Mouse (Mus musculus) B cell, adult 2 months (primary cell): ENCODE measurements around the gene Gm19426.
A peak's percentile ranks its signal among the peaks of the same experiment; 100 is the strongest.

Experiments used
- DNase-seq, 2 experiments: peaks; one replicate each; pipeline ENCODE4 v3.0.0; 2022

Gm19426 gene

DNA sequence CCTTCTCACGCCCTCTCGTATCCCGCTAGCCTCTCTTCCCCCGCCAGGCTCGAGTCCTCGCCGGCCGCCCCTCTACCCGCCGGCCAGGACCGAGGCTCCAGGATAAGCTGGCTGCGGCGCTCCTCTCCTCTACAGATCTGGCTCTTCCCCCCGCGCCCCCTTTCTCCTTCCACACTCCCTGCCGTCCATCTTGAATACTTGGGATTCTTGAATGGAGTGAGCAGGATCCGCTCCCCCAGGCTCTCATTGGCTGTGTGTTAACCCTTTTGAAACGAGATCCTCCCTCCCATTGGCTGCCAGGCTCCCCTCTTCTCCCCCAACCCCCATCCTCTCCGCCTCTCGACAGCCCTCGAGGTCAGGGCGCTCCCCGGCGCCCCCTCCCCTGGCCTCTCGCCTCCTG, at the start of gene Gm19426:
Gm19426 (minus strand) TSS at position 95 of the 400 bp plus-strand sequence.
- peak; percentile 20 to 23 for DNase-seq

- DNase-seq: no peak
Measured at GRCm38 (mm10) chr2:84793154-84793553, 49.7 kb upstream of the Gm19426 start.

DNA sequence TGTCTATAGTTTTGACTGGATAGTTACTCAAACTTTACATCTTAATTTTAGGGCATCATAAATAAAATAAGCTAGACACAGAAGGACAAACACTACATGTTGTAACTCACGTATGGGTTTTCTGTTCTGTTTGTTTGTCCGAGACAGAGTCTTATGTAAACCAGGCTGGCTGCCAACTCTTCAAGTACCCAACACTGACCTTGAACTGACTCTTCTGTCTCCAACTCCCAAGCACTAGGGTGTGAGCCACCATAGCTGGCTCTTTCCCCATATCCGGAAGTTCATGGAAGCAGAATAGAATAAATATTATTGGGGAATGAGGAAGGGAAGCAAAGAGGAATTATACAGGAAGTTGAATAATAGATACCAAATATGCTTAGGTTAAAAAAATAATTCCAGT, 49.1 kb upstream of the Gm19426 start:
- DNase-seq: no peak

DNA sequence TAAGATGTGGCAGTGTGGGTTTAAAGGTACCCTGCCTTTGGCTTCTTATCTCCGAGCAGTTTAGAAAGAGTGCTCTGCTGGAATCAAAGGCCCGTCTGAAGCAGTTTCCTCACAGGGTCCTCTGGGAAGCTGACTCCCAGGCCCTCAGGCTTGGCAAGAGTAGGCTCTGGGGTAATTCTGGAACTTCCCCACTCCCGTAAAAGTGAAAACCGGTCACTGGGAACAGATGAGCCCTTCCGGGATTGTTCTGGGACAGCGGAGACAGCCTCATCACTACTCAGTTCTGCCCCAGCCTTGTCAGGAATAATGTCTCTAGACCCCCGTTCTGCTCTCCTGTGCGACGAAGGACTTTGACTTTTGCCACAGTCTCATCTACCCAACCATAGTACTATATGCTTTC, 47.0 kb upstream of the Gm19426 start:
- DNase-seq: no peak

DNA sequence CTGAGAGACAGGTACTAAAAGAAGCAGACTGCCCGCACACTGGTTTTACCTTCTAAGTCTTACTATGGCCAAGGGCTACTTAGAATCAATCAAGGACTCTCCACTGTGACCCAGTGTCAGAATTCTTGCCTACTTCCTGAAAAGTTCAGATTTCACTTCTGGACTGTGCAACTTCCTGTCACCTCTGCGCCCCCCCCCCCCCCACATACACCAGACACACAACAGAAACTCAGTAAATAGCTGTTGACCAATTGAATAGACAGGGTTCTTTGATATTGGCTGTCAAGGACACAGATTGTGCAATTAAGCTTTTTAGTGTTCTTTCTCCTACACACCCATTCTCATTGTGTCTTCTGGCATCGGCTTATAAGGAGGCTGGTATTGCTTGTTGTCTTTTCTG, 44.9 kb upstream of the Gm19426 start:
- DNase-seq: no peak

DNA sequence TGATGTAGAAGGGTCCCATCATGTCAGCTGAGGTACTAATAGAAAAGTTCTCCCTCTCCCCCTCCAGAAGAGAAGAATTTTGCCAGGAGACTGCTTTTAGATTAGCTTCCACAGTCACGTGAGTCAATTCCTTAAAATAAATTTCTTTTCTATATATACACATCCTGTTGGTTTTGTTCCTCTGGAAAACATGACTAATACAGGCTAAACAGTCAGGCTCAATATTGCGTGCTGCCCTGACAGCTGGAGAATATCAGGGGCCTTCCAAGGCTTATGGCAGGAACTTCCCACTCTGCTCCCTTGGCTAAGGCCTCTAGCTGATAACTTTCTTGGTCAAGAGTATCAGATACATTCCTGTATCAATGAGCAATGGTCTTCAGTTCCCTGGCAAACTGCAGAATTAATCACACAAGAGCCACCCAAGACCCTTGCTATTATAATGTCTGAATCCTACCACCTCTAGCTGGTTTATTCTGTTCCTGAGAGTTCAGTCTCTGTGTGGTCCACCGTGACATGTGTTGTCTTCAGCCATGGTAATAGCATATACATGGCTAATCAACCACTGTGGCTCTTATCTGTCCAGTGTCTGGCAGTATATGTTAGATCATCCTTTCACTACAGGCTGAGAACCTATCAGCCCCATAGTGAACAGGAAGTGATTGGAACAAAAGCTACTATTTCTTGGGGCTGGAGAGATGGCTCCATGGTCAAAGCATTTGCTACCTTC, 40.5 kb upstream of the Gm19426 start:
- DNase-seq: no peak

DNA sequence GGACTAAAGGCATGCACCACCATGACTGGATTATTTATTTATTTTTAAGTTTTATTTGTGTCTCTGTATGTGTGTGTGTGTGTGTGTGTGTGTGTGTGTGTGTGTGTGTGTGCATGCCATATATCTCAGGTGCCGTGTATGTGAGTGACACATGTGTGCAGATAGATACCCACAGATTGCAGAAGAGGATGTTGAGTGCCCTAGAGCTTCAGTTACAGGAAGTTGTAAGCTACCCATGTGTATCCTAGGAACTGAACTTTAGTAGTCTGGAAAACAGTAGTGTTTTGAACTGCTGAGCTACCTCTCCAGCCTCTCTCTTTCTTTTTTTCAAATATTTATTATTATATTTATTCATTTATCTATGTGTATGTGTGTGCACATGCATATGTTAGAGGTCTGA, 39.9 kb upstream of the Gm19426 start:
- DNase-seq: no peak

DNA sequence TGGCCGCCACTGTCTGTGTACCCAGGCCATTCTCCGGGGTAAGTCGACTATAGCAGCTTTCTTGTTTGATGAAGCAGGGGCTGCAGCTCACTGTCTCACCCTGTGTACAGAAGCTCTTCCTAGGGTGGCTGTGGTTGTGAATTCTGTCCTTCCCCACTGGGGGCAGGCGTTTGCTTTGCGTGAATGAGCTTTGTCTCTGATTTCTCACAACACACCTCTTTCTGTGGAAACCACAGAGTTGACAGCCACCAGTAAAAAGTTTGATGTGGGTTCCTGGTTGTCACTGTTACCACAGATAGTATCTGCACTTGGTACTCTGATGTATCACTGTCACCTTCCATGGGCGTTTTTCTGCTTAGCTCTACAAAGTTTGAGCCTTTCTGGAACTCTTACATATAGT, 35.8 kb upstream of the Gm19426 start:
- peak; percentile 23 to 42 for DNase-seq

- DNase-seq: no peak
Measured at GRCm38 (mm10) chr2:84777706-84778105, 34.3 kb upstream of the Gm19426 start.

DNA sequence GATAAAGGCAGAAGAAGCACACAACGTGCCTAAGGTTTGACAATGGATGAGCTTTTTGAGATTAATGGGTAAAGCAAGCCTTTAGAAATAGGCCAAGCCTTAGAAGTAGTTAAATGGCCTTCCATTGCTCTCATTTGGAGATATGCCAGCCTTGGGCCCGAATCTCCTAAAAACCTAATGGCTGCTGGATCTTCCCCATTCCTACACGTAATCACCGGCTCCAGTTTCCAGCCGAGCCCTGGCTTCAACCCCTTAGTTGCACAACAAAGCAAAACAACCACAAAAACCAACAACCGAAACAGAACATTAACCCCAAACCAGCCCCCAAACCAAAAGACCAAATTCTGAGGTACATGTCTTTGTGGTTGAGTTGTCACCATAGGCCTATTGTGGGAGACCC, 32.2 kb upstream of the Gm19426 start:
- DNase-seq: no peak

- DNase-seq: no peak
Measured at GRCm38 (mm10) chr2:84775241-84775640, 31.8 kb upstream of the Gm19426 start, which contains the start of gene Serping1. Gene Serping1 (minus strand): TSS chr2:84775444.

- DNase-seq: no peak
Measured at GRCm38 (mm10) chr2:84774751-84775150, 31.3 kb upstream of the Gm19426 start.

- no peak for DNase-seq
Measured at GRCm38 (mm10) chr2:84773195-84773594, 29.7 kb upstream of the Gm19426 start.

DNA sequence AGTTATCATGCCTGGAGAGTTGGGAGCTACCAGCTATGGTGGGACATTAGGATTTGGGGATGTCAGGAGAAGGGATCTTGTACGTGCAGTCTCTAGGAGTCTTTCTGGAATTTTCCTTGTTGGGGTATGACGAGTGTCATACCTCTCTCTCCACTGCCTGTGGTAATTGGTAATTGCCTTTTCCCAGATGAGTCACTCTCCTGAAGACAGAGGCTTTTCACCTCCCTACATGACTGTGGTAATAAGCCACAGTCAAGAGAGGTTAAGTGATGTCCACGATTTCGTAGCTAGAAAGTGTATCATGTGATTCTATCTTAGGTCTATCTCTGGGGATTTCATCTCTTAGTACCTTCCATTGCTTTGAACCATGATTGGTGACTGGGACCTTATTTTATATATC, 29.0 kb upstream of the Gm19426 start:
- DNase-seq: no peak

- no peak for DNase-seq
Measured at GRCm38 (mm10) chr2:84770501-84770900, 27.0 kb upstream of the Gm19426 start.

DNA sequence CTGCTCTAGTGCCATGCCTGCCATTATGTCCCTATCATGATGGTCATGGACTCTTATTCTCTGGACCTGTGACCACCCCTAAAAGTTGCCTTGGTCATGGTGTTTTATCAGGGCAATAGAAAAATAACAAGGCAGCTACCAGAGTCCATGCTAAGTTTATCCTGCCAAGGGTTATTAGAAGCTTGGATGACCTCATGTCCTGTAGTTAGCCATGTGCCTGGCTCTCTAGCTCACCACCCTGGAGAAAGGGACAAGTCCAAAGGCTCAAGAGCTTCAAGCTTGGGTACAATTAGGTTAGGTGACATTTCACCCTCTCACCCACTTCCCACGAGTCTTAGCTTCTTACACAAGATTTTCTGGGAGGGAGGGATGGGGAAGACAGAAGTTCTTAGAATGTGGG, 19.4 kb upstream of the Gm19426 start:
- DNase-seq: no peak

GRCm38 (mm10) chr2:84762295-84762694, 18.8 kb upstream of the Gm19426 start:
- DNase-seq: no peak

- no peak for DNase-seq
Measured at GRCm38 (mm10) chr2:84761840-84762239, 18.4 kb upstream of the Gm19426 start.

- DNase-seq: no peak
Measured at GRCm38 (mm10) chr2:84761309-84761708, 17.9 kb upstream of the Gm19426 start.

DNA sequence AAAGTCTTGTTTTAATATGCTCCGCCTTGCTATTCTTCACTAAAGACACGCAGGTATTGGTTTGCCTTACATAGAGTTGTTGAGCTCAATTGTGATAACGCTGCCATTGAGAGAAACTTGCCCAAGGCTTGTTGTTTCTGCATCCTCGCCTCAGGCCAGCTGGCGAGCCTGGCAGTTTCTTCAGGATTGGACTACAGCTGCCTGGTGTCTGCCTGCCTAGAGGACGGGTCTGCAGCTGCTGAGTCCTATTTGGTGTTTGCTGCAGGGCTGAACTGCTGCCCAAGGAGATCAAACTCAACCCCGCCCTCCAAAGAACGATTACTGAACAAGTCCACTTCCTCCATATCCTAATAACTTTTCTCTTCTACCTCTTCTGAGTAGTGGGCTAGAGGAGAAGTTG, 17.3 kb upstream of the Gm19426 start:
- no peak for DNase-seq

- peak; percentile 23 to 36 for DNase-seq
Measured at GRCm38 (mm10) chr2:84758542-84759127, 15.2 kb upstream of the Gm19426 start.

DNA sequence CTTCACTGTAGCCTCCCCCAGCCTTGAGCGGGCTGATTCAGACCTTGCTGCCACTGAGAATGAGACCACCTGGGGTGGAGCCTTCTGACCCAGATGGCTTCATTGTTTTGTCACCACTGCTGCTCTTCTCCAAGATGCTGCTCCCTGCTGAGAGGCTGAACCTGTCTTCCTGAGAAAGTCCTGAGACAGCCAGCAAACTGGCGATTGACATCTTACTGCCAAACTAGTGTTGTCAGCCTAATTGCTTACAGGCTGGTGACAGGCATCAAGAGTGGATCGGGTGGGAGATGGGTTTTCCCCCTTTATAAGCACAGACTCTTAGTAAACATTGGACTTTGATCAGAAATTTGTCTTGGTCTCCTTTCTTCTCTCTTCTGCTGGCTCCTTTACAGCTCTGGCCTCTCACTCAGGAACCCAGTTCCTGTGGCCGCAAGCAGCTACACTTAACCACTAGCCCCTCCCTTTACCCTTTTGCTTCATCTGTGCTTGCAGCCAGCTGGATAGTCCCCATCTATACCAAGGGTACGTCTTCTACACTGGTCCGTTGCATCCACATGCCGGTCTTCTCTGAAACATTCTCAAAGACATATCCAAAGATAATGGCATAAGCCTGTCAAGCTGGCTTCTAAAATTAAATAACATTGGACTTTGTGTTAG, 13.7 kb upstream of the Gm19426 start:
- no peak for DNase-seq

- no peak for DNase-seq
Measured at GRCm38 (mm10) chr2:84756245-84756644, 12.8 kb upstream of the Gm19426 start.

DNA sequence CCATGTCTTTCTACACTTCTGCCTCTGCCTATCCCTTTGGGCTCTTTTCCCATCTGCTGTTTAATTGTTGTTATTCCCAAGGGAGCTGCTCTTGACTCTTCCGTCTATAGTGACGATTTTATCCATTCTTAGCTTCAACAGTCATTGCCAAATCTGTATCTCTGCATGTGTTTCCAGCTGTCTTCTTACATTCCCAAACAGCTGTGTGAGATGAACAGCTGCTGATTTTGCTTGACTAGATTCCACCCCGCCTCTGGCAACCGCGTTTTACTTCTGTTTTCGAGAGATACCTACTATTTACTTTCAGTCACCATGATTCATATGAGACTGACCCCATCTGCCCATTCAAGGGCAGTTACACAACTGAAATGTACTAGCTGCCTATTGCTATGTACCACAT, 6.7 kb upstream of the Gm19426 start:
- no peak for DNase-seq
